8 mouse cellular contexts compared by ENCODE assay signal in genomic region chr8:110749500-110750170, GRCm38 (mm10). TPM values are rescaled to one million over a fixed set of nuclear protein-coding genes. Genes with fewer than 3 reads are reported as not detected.
DNase-seq lines count a peak whose midpoint lies in the region; ATAC-seq lines count a peak whose summit lies in the region.

No protein-coding gene starts in this region.

- no peaks in the 10 kb centered on the region; the same call in 1 of the 2 replicates for H3K27me3 ChIP-seq in heart, embryonic 12.5 days (replicated peaks)
- no peaks in the 10 kb centered on the region for H3K27me3 ChIP-seq in limb, embryonic 12.5 days
- H3K27me3 ChIP-seq in neural tube, embryonic 13.5 days: no peaks in the 10 kb centered on the region

- peaks cover 8% of the 10 kb centered on the region; the same call in 1 of the 2 replicates for H3K4me1 ChIP-seq in heart, embryonic 12.5 days (replicated peaks)
- peaks cover under 1% of the 10 kb centered on the region; the same call in 1 of the 2 replicates for H3K4me1 ChIP-seq in limb, embryonic 12.5 days (replicated peaks)
- H3K4me1 ChIP-seq in neural tube, embryonic 13.5 days (replicated peaks): no peaks in the 10 kb centered on the region

- no peak overlapping the region for H3K27ac ChIP-seq in heart, embryonic 12.5 days (ENCODE audit: poor library complexity, severe bottlenecking)
- H3K27ac ChIP-seq in limb, embryonic 12.5 days: no peak overlapping the region
- no peak overlapping the region for H3K27ac ChIP-seq in neural tube, embryonic 13.5 days (replicated peaks)

- H3K9me3 ChIP-seq in heart, embryonic 12.5 days (replicated peaks): no peaks in the 10 kb centered on the region
- H3K9me3 ChIP-seq in limb, embryonic 12.5 days: no peaks in the 10 kb centered on the region
- H3K9me3 ChIP-seq in neural tube, embryonic 13.5 days: no peaks in the 10 kb centered on the region

- H3K4me2 ChIP-seq in heart, embryonic 12.5 days: no peak overlapping the region
- no peak overlapping the region for H3K4me2 ChIP-seq in limb, embryonic 12.5 days
- no peak overlapping the region for H3K4me2 ChIP-seq in neural tube, embryonic 13.5 days

- H3K36me3 ChIP-seq in heart, embryonic 12.5 days: no peaks in the 10 kb centered on the region
- H3K36me3 ChIP-seq in limb, embryonic 12.5 days: no peaks in the 10 kb centered on the region
- no peaks in the 10 kb centered on the region for H3K36me3 ChIP-seq in neural tube, embryonic 13.5 days

- peak; percentile 90 for DNase-seq in heart, adult 11 months
- DNase-seq in 416B (ENCODE audit: low read depth) (peak; percentile 73), ZHBTc4 (ENCODE audit: low read depth, low spot score) (peak; percentile 74)
- DNase-seq in gastrocnemius, postnatal 10 days: no peak

- 58% methylated on average over 10 of the region's 10 CpGs for WGBS in heart, embryonic 12.5 days
- WGBS in limb, embryonic 12.5 days: 58% methylated on average over 10 of the region's 10 CpGs
- WGBS in neural tube, embryonic 13.5 days: 57% methylated on average over 10 of the region's 10 CpGs

- ATAC-seq in heart, embryonic 12.5 days (ENCODE audit: insufficient number of reproducible peaks, low FRiP score): no peak
- ATAC-seq in granulocyte monocyte progenitor cell, adult 5-6 weeks (replicated peaks; ENCODE audit: poor library complexity, severe bottlenecking): peak; percentile 52; the same call in 1 of the 2 replicates
- ATAC-seq in limb, embryonic 12.5 days (ENCODE audit: insufficient number of reproducible peaks, insufficient read depth, low FRiP score, low TSS enrichment, low read depth): 0 out of 2 replicates have a peak, but pooled peaks have one; percentile 27
- peak; percentile 68 for ATAC-seq in neural tube, embryonic 13.5 days (ENCODE audit: low read depth)

- no peak overlapping the region for H3K9ac ChIP-seq in heart, embryonic 12.5 days
- H3K9ac ChIP-seq in limb, embryonic 12.5 days (replicated peaks): no peak overlapping the region
- no peak overlapping the region for H3K9ac ChIP-seq in neural tube, embryonic 13.5 days

- H3K4me3 ChIP-seq in heart, embryonic 12.5 days: no peak overlapping the region
- H3K4me3 ChIP-seq in limb, embryonic 12.5 days (replicated peaks): no peak overlapping the region
- no peak overlapping the region for H3K4me3 ChIP-seq in neural tube, embryonic 13.5 days

RNA-seq across cellular contexts. Expression of gene Mtss1l, which starts 28.4 kb away (rescaled TPM):
- 12.9 and 14.3 TPM in 2 replicates for polyA plus RNA-seq in heart, embryonic 12.5 days (2016; fragmentation: Nextera tagmentation; extraction: Ambion mirVana)
- 0.28 TPM in 1 of 2 replicates, not detected in the other for total RNA-seq in granulocyte monocyte progenitor cell, adult 5-6 weeks (2014; fragmentation: Nextera tagmentation)
- total RNA-seq in granulocyte monocyte progenitor cell, adult 5-6 weeks (2017): 0.22 TPM in 1 of 2 replicates, not detected in the other
- 11.8 and 19.2 TPM in 2 replicates for polyA plus RNA-seq in limb, embryonic 12.5 days (2016; fragmentation: Nextera tagmentation; extraction: Ambion mirVana)
- polyA plus RNA-seq in neural tube, embryonic 13.5 days (2015; fragmentation: Nextera tagmentation; extraction: Ambion mirVana): 13.3 and 14.0 TPM in 2 replicates
- total RNA-seq in gastrocnemius, postnatal 10 days (2021): 10 to 100 TPM; 58.6 to 71.8 TPM

RNA-seq across cellular contexts. Expression of gene Il34, which starts 56.1 kb away (rescaled TPM):
- 0.13 and 0.32 TPM in 2 replicates for polyA plus RNA-seq in heart, embryonic 12.5 days (2016; fragmentation: Nextera tagmentation; extraction: Ambion mirVana)
- not detected in 2 replicates for total RNA-seq in granulocyte monocyte progenitor cell, adult 5-6 weeks (2014; fragmentation: Nextera tagmentation)
- not detected in 2 replicates for total RNA-seq in granulocyte monocyte progenitor cell, adult 5-6 weeks (2017)
- 0.15 and 0.44 TPM in 2 replicates for polyA plus RNA-seq in limb, embryonic 12.5 days (2016; fragmentation: Nextera tagmentation; extraction: Ambion mirVana)
- 2.5 and 2.6 TPM in 2 replicates for polyA plus RNA-seq in neural tube, embryonic 13.5 days (2015; fragmentation: Nextera tagmentation; extraction: Ambion mirVana)
- 10 to 100 TPM; 12.3 to 14.4 TPM for total RNA-seq in gastrocnemius, postnatal 10 days (2021)
